Comparison of ENCODE assay signal across 10 mouse cellular contexts in the genomic region with DNA sequence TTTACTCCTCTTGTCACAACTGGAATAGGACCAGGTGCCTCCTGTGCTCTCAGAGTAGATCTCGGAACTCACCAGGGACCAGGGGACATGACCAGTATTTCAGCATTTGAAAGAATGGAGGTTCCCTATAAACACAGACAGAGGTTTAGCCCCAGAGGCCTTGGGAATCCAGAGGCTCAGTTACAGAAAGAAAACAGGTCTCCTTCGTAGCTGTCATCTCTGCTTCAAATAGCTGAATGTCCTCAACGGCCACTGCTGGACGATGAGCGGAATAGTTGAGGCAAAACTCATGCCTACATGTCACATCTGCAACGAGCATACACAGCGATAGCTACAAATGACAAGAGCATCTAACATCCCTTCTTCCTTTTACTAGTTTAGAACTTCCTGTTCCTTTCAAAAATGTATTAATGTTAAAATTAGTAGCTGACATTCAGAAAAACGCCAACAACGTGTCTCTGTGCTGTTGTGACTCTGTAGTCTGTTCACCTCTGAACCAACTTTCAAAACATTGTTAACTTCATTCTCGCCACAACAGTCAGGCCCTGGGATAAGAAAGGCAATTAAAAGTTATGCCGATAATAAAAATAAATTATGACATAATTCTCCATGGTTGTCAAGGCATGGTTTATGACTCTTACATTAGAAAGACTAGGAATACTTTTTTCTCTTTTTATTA.
"Had no signal": no experiment of that assay in that cellular context is flagged by ENCODE, and none has a peak within 500 bp of the region (broad histone marks: within the 10 kb centered on the region; RNA-seq: fewer than 3 reads in every experiment).

No protein-coding gene starts in this region.

- H3K9ac ChIP-seq: hindbrain, embryonic 15.5 days; limb, embryonic 12.5 days; liver, embryonic 13.5 days; midbrain, embryonic 12.5 days; neural tube, embryonic 12.5 days had no signal

- H3K4me3 ChIP-seq: hindbrain, embryonic 15.5 days; limb, embryonic 12.5 days; liver, embryonic 13.5 days; midbrain, embryonic 12.5 days; neural tube, embryonic 12.5 days had no signal

- H3K9me3 ChIP-seq: hindbrain, embryonic 15.5 days; limb, embryonic 12.5 days; liver, embryonic 13.5 days; midbrain, embryonic 12.5 days had no signal

- H3K36me3 ChIP-seq: hindbrain, embryonic 15.5 days; limb, embryonic 12.5 days; liver, embryonic 13.5 days; midbrain, embryonic 12.5 days; neural tube, embryonic 12.5 days had no signal

- H3K27ac ChIP-seq: hindbrain, embryonic 15.5 days; limb, embryonic 12.5 days; liver, embryonic 13.5 days; midbrain, embryonic 12.5 days; neural tube, embryonic 12.5 days had no signal

- H3K27me3 ChIP-seq: hindbrain, embryonic 15.5 days; limb, embryonic 12.5 days; liver, embryonic 13.5 days; midbrain, embryonic 12.5 days; neural tube, embryonic 12.5 days had no signal

- H3K4me2 ChIP-seq: hindbrain, embryonic 15.5 days; limb, embryonic 12.5 days; liver, embryonic 13.5 days; midbrain, embryonic 12.5 days; neural tube, embryonic 12.5 days had no signal

- H3K4me1 ChIP-seq: hindbrain, embryonic 15.5 days; limb, embryonic 12.5 days; midbrain, embryonic 12.5 days; neural tube, embryonic 12.5 days had no signal

- DNase-seq: kidney, postnatal 25 days; liver; liver, embryonic 13.5 days; lung, adult 18-20 months; spleen, adult 18-20 months; thymus, postnatal 4 days had no signal
